Mouse (Mus musculus) lung, postnatal 36 days (tissue): ENCODE measurements around the gene Rab12.

Source experiments
- DNase-seq: peaks from one replicate; pipeline ENCODE4 v3.0.0; 2022; ENCODE audit warnings: mixed read lengths

Rab12 gene

GRCm38 (mm10) chr17:66447978-66448377 is 71.6 kb downstream of the Rab12 start:
- DNase-seq = no peak

- no peak for DNase-seq
Observed at GRCm38 (mm10) chr17:66447007-66447312, 72.6 kb downstream of the Rab12 start.

- DNase-seq = no peak
Observed at GRCm38 (mm10) chr17:66446196-66447006, 73.1 kb downstream of the Rab12 start.
